Mouse (Mus musculus): ENCODE results near the gene Nsun7.

DNA sequence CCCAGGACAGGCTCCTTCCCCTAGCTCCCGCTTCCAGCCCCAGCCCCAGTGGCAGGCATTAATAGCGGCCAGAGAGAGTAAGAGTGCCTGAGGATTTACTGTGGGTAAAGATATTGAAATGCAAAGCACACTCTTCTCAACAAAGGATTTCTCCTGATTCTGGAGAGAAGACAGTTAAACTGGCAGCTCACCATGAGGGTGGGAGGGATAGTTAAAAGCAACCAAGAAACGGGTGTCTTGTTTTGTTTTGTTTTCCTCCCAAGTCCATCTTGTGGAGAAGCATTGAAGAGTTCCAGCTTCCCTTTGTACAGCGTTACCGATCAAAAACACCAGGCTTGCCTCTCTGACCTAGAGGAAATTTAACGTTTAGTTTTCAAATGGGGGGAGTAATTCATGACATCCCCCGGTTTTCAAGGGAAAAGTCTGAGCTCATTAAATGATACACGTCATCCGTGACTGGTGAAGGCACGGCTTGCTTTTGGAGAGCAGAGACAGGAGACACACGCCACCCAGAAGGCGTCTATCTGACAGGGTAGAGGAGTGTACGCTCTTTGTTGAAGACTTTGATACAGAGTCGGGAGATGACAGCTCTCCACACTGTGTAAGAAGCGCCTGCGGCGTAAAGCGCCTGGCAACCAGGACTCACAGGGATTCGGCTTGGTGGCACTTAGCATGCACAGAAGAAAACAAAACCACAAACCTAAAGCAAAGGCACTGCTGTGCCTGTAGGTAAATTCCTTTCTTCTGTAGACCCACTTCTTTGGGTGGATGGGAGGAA, 68.4 kb downstream of the Nsun7 start:
- TF ChIP-seq CTCF (IDR thresholded peaks at IDR 0.05; ENCODE audit: extremely low read depth, insufficient read length, insufficient replicate concordance, low read depth, low read length) (no peak), POLR2A (IDR thresholded peaks at IDR 0.05; ENCODE audit: low read depth, low read length) (no peak)
